Mouse (Mus musculus) heart, postnatal 36 days (tissue): ENCODE data around the gene Hnrnpu. TPM values are rescaled to one million over a fixed set of nuclear protein-coding genes. Genes with fewer than 3 reads are reported as not detected.
"Not testable (repeated sequence)": the region's sequence is repeated elsewhere in the genome, so short reads cannot be mapped to it uniquely, and the experiment has no call there.

Source experiments
- DNase-seq, 2 experiments: peaks; one replicate each; pipeline ENCODE4 v3.0.0; 2021 to 2022
- intact Hi-C: fragments of 180-260 bp; cut with DNase I; formaldehyde crosslinking; loops from one replicate; pipeline ENCODE4 v1.15.1; 2025
- total RNA-seq, 2 experiments: library from RNA; stranded (reverse); gene quantifications; 2 replicates each; pipeline ENCODE4 v1.2.3; 2021

The Hnrnpu gene
- total RNA-seq, 2 experiments from 2014 or later, result 167 to 200 TPM

- DNase-seq, result no peak
- intact Hi-C loops, result loop anchor here (1.0 to 2.0 kb wide), 3 partner anchors 18 to 87 kb away; no protein-coding TSS in a partner anchor
Measured at GRCm38 (mm10) chr1:178318002-178318388, 19.6 kb downstream of the Hnrnpu start.

GRCm38 (mm10) chr1:178317275-178318001 is 20.2 kb downstream of the Hnrnpu start:
- intact Hi-C loops, result loop anchor here (1.0 to 2.0 kb wide), 3 partner anchors 19 to 88 kb away; no protein-coding TSS in a partner anchor
- DNase-seq, result no peak

GRCm38 (mm10) chr1:178314236-178314635 is 23.4 kb downstream of the Hnrnpu start:
- intact Hi-C loops, result loop anchor here (5.0 kb wide), 2 partner anchors 33 to 332 kb away; partner anchors contain the start of gene Catspere2
- no peak for DNase-seq

- DNase-seq, result no peak
- intact Hi-C loops, result loop anchor here (5.0 kb wide), 2 partner anchors 34 to 331 kb away; partner anchors contain the start of gene Catspere2
Measured at GRCm38 (mm10) chr1:178313039-178313597, 24.5 kb downstream of the Hnrnpu start.

- DNase-seq, result no peak
- intact Hi-C loops, result loop anchor here (1.0 to 5.0 kb wide), 3 partner anchors 37 to 328 kb away; partner anchors contain the start of gene Catspere2
Measured at GRCm38 (mm10) chr1:178310128-178310527, 27.5 kb downstream of the Hnrnpu start.

- no peak for DNase-seq
- intact Hi-C loops, result loop anchor here (10.0 kb wide), 1 partner anchor 365 kb away; no protein-coding TSS in a partner anchor
Measured at GRCm38 (mm10) chr1:178309487-178309886, 28.1 kb downstream of the Hnrnpu start.

GRCm38 (mm10) chr1:178303425-178303824 is 34.2 kb downstream of the Hnrnpu start:
- peak; percentile 73 to 81 for DNase-seq
- intact Hi-C loops, result loop anchor here (5.0 to 10.0 kb wide), 2 partner anchors 61 to 359 kb away; no protein-coding TSS in a partner anchor

GRCm38 (mm10) chr1:178301261-178301660 is 36.3 kb downstream of the Hnrnpu start:
- not testable (repeated sequence) for DNase-seq
- intact Hi-C loops, result loop anchor here (5.0 to 10.0 kb wide), 2 partner anchors 59 to 356 kb away; no protein-coding TSS in a partner anchor

- intact Hi-C loops, result no loop called here
Measured at GRCm38 (mm10) chr1:178294051-178294450, 43.5 kb downstream of the Hnrnpu start.

GRCm38 (mm10) chr1:178291716-178292115 is 45.9 kb downstream of the Hnrnpu start:
- intact Hi-C loops, result no loop called here

More at GRCm38 (mm10) chr1:178294051-178294450, 43.5 kb downstream of the Hnrnpu start:
- no peak for DNase-seq

GRCm38 (mm10) chr1:178287601-178288176 is 49.9 kb downstream of the Hnrnpu start:
- intact Hi-C loops, result no loop called here
- no peak for DNase-seq

More at GRCm38 (mm10) chr1:178291716-178292115, 45.9 kb downstream of the Hnrnpu start:
- DNase-seq, result no peak

- no peak for DNase-seq
- intact Hi-C loops, result no loop called here
Measured at GRCm38 (mm10) chr1:178283946-178284720, 53.5 kb downstream of the Hnrnpu start.

GRCm38 (mm10) chr1:178283314-178283713 is 54.3 kb downstream of the Hnrnpu start:
- intact Hi-C loops, DNase-seq: not testable (repeated sequence)

- intact Hi-C loops, result no loop called here
- peak; percentile 26 to 40 for DNase-seq
Measured at GRCm38 (mm10) chr1:178276054-178276911, 61.3 kb downstream of the Hnrnpu start.

GRCm38 (mm10) chr1:178275738-178276053 is 61.9 kb downstream of the Hnrnpu start:
- no peak for DNase-seq
- intact Hi-C loops, result no loop called here

- DNase-seq, result no peak
- intact Hi-C loops, result no loop called here
Measured at GRCm38 (mm10) chr1:178275174-178275730, 62.3 kb downstream of the Hnrnpu start.
